Mouse (Mus musculus) intestine, postnatal 0 days (tissue): ENCODE measurements around the gene A030003K21Rik. TPM values are rescaled to one million over a fixed set of nuclear protein-coding genes. Genes with fewer than 3 reads are reported as not detected.
A peak's percentile ranks its signal among the peaks of the same experiment; 100 is the strongest.
"Not testable (repeated sequence)": the region's sequence is repeated elsewhere in the genome, so short reads cannot be mapped to it uniquely, and the experiment has no call there.

Experiments
- ATAC-seq: fragments of 200-750 bp; cut with Nextera tagmentation; 2 replicates; pipeline ENCODE4 v1.8.0; 2017; ENCODE audit warnings: mild to moderate bottlenecking, moderate TSS enrichment, moderate library complexity
- H3K27ac ChIP-seq: fragments of 300-500 bp; sonication (generic); 2 replicates; pipeline ENCODE4 v1.5.1; 2014; ENCODE audit warnings: mild to moderate bottlenecking, low read depth, low read length, moderate library complexity
- H3K27me3 ChIP-seq: fragments of 300-500 bp; sonication (generic); replicated peaks from 2 replicates; pipeline ENCODE4 v1.6.1; 2014; ENCODE audit warnings: low read length, mixed read lengths; ENCODE audit not compliant: control insufficient read depth, insufficient read depth
- H3K36me3 ChIP-seq: fragments of 300-500 bp; sonication (generic); 2 replicates; pipeline ENCODE4 v1.6.1; 2014; ENCODE audit warnings: mild to moderate bottlenecking, moderate library complexity; ENCODE audit not compliant: control insufficient read depth, insufficient read depth
- H3K4me1 ChIP-seq: fragments of 300-500 bp; sonication (generic); replicated peaks from 2 replicates; pipeline ENCODE4 v1.6.1; 2014; ENCODE audit warnings: antibody characterized with exemption, low read length, mixed read lengths; ENCODE audit not compliant: control insufficient read depth, insufficient read depth
- H3K4me2 ChIP-seq: fragments of 300-500 bp; sonication (generic); replicated peaks from 2 replicates; pipeline ENCODE4 v1.6.1; 2014; ENCODE audit warnings: low read depth, mild to moderate bottlenecking, moderate library complexity
- H3K4me3 ChIP-seq: fragments of 300-500 bp; sonication (generic); 2 replicates; pipeline ENCODE4 v1.5.1; 2014; ENCODE audit warnings: low read depth, low read length
- H3K9ac ChIP-seq: fragments of 300-500 bp; sonication (generic); 2 replicates; pipeline ENCODE4 v1.6.1; 2014; ENCODE audit warnings: mild to moderate bottlenecking, low read depth, low read length
- H3K9me3 ChIP-seq: fragments of 300-500 bp; sonication (generic); 2 replicates; pipeline ENCODE4 v1.6.1; 2016; ENCODE audit warnings: mixed run types; ENCODE audit not compliant: control insufficient read depth
- CTCF ChIP-seq: sonication (generic); IDR thresholded peaks from 2 replicates; pipeline ENCODE4 v1.5.1; 2016; ENCODE audit warnings: low read depth, mild to moderate bottlenecking, control low read depth, antibody characterized with exemption, moderate library complexity
- WGBS: fragments of 180-500 bp; shearing (Covaris S2); extraction: QIAGEN DNeasy Blood & Tissue Kit; methylation state at CpG from one replicate; pipeline ENCODE4 v1.1.7; 2014; 5-methylcytosine and 5-hydroxymethylcytosine counted together
- polyA plus RNA-seq: library from polyadenylated mRNA; unstranded; fragments of >200 nt; fragmentation: Nextera tagmentation; extraction: Ambion mirVana; gene quantifications from 2 replicates; pipeline ENCODE4 v1.2.1, GENCODE M21; 2015

Gene A030003K21Rik
- not detected in 2 replicates for polyA plus RNA-seq

GRCm38 (mm10) chr1:82943295-82943694, at the start of gene A030003K21Rik:
Gene A030003K21Rik, minus strand, starts transcription at chr1:82943388.
- H3K9me3 ChIP-seq, ATAC-seq, H3K4me3 ChIP-seq, H3K27ac ChIP-seq, H3K4me2 ChIP-seq, H3K4me1 ChIP-seq, H3K9ac ChIP-seq, H3K27me3 ChIP-seq, H3K36me3 ChIP-seq: not testable (repeated sequence)
- WGBS, result no CpG with 5 or more reads among the region's 6 CpGs

GRCm38 (mm10) chr1:82992093-82992492, 48.9 kb upstream of the A030003K21Rik start:
- peaks cover 16% of the 10 kb centered on the region for H3K4me1 ChIP-seq

GRCm38 (mm10) chr1:82991596-82991995, 48.4 kb upstream of the A030003K21Rik start:
- Histone ChIP-seq H3K27me3 (no peaks in the 10 kb centered on the region), H3K4me1 (peaks cover 16% of the 10 kb centered on the region), H3K4me3 (no peak overlapping the region), H3K9ac (no peak overlapping the region), H3K9me3 (no peaks in the 10 kb centered on the region), H3K4me2 (peak overlapping the region; percentile 35; the same call in 1 of the 2 replicates), H3K36me3 (no peaks in the 10 kb centered on the region), H3K27ac (peak overlapping the region; percentile 88)
- no peak for TF ChIP-seq CTCF
- peak; percentile 91 for ATAC-seq
- 41% methylated on average over 3 of the region's 3 CpGs for WGBS

More at GRCm38 (mm10) chr1:82992093-82992492, 48.9 kb upstream of the A030003K21Rik start:
- Histone ChIP-seq H3K9me3 (no peaks in the 10 kb centered on the region), H3K4me2 (no peak overlapping the region; the same call in 1 of the 2 replicates), H3K27me3 (no peaks in the 10 kb centered on the region), H3K27ac (peak overlapping the region; percentile 88), H3K4me3 (no peak overlapping the region), H3K36me3 (no peaks in the 10 kb centered on the region), H3K9ac (no peak overlapping the region)
- 42% methylated on average over 6 of the region's 6 CpGs for WGBS
- peak; percentile 75 for ATAC-seq
- no peak for TF ChIP-seq CTCF

GRCm38 (mm10) chr1:82991062-82991461, 47.9 kb upstream of the A030003K21Rik start:
- Histone ChIP-seq H3K27me3 (no peaks in the 10 kb centered on the region), H3K27ac (peak overlapping the region; percentile 88), H3K4me1 (peaks cover 16% of the 10 kb centered on the region), H3K4me2 (peak overlapping the region; percentile 35; the same call in 1 of the 2 replicates), H3K36me3 (no peaks in the 10 kb centered on the region), H3K9ac (no peak overlapping the region), H3K9me3 (no peaks in the 10 kb centered on the region), H3K4me3 (no peak overlapping the region)
- ATAC-seq, result peak; percentile 93
- 30% methylated on average over 4 of the region's 4 CpGs for WGBS
- no peak for TF ChIP-seq CTCF

DNA sequence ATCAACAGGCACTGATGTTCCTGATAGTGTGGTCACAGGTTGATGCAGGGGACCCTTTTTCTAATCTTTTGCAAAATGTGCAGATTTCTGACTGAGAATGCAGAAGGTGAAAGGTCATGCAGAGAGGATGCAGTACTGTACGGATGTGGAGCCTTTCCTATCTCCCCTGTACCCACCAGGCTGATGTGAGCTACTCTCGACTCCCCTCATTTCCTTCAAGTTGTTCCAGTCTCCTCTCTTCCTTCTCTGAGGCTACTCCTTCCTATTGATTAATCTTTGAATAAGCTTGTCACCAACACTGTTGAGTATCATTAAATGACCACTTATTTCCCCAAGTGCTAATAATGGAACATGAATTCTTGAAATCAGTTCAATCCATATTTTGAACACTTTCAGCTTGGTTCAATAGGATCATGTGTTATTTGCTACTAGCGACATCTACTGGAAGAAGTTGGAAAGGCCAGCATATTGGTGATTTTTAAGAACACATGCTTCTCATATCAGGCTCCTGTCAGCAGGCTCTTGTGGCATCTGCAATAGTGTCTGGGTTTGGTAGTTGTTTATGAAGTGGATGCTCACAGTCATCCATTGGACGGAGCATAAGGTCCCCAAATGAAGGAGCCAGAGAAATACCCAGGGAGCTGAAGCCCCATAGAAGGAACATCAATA, 44.5 kb upstream of the A030003K21Rik start:
- no peak overlapping the region for H3K9ac ChIP-seq
- WGBS, result 28% methylated on average over 4 of the region's 4 CpGs
- H3K4me3 ChIP-seq, result no peak overlapping the region
- H3K9me3 ChIP-seq, result no peaks in the 10 kb centered on the region
- peak; percentile 88 for TF ChIP-seq CTCF
- peaks cover 12% of the 10 kb centered on the region for H3K4me1 ChIP-seq
- H3K36me3 ChIP-seq, result no peaks in the 10 kb centered on the region
- no peaks in the 10 kb centered on the region for H3K27me3 ChIP-seq
- H3K27ac ChIP-seq, result no peak overlapping the region
- ATAC-seq, result no peak
- H3K4me2 ChIP-seq, result no peak overlapping the region

GRCm38 (mm10) chr1:82986738-82987137, 43.5 kb upstream of the A030003K21Rik start:
- Histone ChIP-seq H3K27ac (no peak overlapping the region), H3K36me3 (no peaks in the 10 kb centered on the region), H3K27me3 (no peaks in the 10 kb centered on the region), H3K4me3 (no peak overlapping the region), H3K4me1 (peaks cover 6% of the 10 kb centered on the region; the same call in 1 of the 2 replicates), H3K4me2 (no peak overlapping the region), H3K9me3 (no peaks in the 10 kb centered on the region), H3K9ac (no peak overlapping the region)
- no peak for ATAC-seq
- TF ChIP-seq CTCF, result no peak
- WGBS, result 87% methylated on average over 6 of the region's 6 CpGs
